Mouse (Mus musculus) intestine, postnatal 0 days (tissue): ENCODE measurements around the gene Cyp2ab1. TPM values are rescaled to one million over a fixed set of nuclear protein-coding genes. Genes with fewer than 3 reads are reported as not detected.
A peak's percentile ranks its signal among the peaks of the same experiment; 100 is the strongest.

ENCODE experiments used
- ATAC-seq: fragments of 200-750 bp; cut with Nextera tagmentation; 2 replicates; pipeline ENCODE4 v1.8.0; 2017; ENCODE audit warnings: mild to moderate bottlenecking, moderate TSS enrichment, moderate library complexity
- H3K27ac ChIP-seq: fragments of 300-500 bp; sonication (generic); 2 replicates; pipeline ENCODE4 v1.5.1; 2014; ENCODE audit warnings: mild to moderate bottlenecking, low read depth, low read length, moderate library complexity
- H3K27me3 ChIP-seq: fragments of 300-500 bp; sonication (generic); replicated peaks from 2 replicates; pipeline ENCODE4 v1.6.1; 2014; ENCODE audit warnings: low read length, mixed read lengths; ENCODE audit not compliant: control insufficient read depth, insufficient read depth
- H3K36me3 ChIP-seq: fragments of 300-500 bp; sonication (generic); 2 replicates; pipeline ENCODE4 v1.6.1; 2014; ENCODE audit warnings: mild to moderate bottlenecking, moderate library complexity; ENCODE audit not compliant: control insufficient read depth, insufficient read depth
- H3K4me1 ChIP-seq: fragments of 300-500 bp; sonication (generic); replicated peaks from 2 replicates; pipeline ENCODE4 v1.6.1; 2014; ENCODE audit warnings: antibody characterized with exemption, low read length, mixed read lengths; ENCODE audit not compliant: control insufficient read depth, insufficient read depth
- H3K4me2 ChIP-seq: fragments of 300-500 bp; sonication (generic); replicated peaks from 2 replicates; pipeline ENCODE4 v1.6.1; 2014; ENCODE audit warnings: low read depth, mild to moderate bottlenecking, moderate library complexity
- H3K4me3 ChIP-seq: fragments of 300-500 bp; sonication (generic); 2 replicates; pipeline ENCODE4 v1.5.1; 2014; ENCODE audit warnings: low read depth, low read length
- H3K9ac ChIP-seq: fragments of 300-500 bp; sonication (generic); 2 replicates; pipeline ENCODE4 v1.6.1; 2014; ENCODE audit warnings: mild to moderate bottlenecking, low read depth, low read length
- H3K9me3 ChIP-seq: fragments of 300-500 bp; sonication (generic); 2 replicates; pipeline ENCODE4 v1.6.1; 2016; ENCODE audit warnings: mixed run types; ENCODE audit not compliant: control insufficient read depth
- CTCF ChIP-seq: sonication (generic); IDR thresholded peaks from 2 replicates; pipeline ENCODE4 v1.5.1; 2016; ENCODE audit warnings: low read depth, mild to moderate bottlenecking, control low read depth, antibody characterized with exemption, moderate library complexity
- WGBS: fragments of 180-500 bp; shearing (Covaris S2); extraction: QIAGEN DNeasy Blood & Tissue Kit; methylation state at CpG from one replicate; pipeline ENCODE4 v1.1.7; 2014; 5-methylcytosine and 5-hydroxymethylcytosine counted together
- polyA plus RNA-seq: library from polyadenylated mRNA; unstranded; fragments of >200 nt; fragmentation: Nextera tagmentation; extraction: Ambion mirVana; gene quantifications from 2 replicates; pipeline ENCODE4 v1.2.1, GENCODE M21; 2015

Cyp2ab1 gene
- polyA plus RNA-seq, 1 experiment from 2014 or later: not detected

DNA sequence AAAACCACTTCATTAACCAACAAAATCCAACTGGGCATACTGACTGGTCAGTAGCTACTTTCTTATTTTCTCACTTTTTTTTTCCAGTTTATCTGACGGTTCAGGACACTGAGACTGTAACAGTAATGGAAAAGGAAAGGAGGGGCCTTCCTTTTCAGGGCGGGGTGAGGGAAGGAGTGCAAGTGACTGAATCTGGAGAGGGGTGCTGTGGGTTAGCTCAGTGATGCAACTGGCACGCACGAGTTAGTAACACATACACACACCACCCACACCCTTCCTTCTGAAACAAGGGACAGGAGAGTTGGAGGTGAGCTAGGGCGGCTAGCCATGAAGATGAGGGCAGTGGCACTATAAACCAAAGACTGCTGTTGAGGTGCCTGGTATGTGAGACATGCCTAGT lies 1.3 kb downstream of the Cyp2ab1 start:
- Histone ChIP-seq H3K27me3 (no peaks in the 10 kb centered on the region), H3K9ac (no peak overlapping the region), H3K27ac (no peak overlapping the region), H3K36me3 (no peaks in the 10 kb centered on the region), H3K4me1 (no peaks in the 10 kb centered on the region), H3K4me2 (no peak overlapping the region), H3K4me3 (no peak overlapping the region), H3K9me3 (no peaks in the 10 kb centered on the region)
- ATAC-seq: no peak
- TF ChIP-seq CTCF: no peak
- 56% methylated on average over 5 of the region's 5 CpGs for WGBS

DNA sequence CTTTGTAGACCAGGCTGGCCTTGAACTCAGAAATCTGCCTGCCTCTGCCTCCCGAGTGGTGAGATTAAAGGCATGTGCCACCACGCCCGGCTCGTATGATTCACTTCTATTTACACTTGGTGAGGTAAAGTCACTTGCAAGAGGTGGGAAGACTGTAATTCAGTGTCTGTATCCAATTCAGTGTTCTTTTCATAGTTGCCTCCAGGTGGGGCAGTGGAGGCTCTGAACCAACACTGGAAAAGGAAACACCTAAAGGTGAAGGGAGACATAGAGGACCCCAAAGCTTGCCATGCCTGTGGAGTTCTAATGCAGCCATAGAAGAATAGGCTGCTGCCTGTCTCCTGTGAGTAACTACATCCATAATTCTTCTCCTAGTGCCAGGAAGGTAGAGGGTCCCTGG lies 2.9 kb downstream of the Cyp2ab1 start:
- no peak overlapping the region for H3K4me2 ChIP-seq
- WGBS: 73% methylated on average over 4 of the region's 4 CpGs
- H3K4me3 ChIP-seq: no peak overlapping the region
- H3K9me3 ChIP-seq: no peaks in the 10 kb centered on the region
- H3K4me1 ChIP-seq: no peaks in the 10 kb centered on the region
- TF ChIP-seq CTCF: peak; percentile 53
- H3K27ac ChIP-seq: no peak overlapping the region
- no peak overlapping the region for H3K9ac ChIP-seq
- ATAC-seq: no peak
- no peaks in the 10 kb centered on the region for H3K36me3 ChIP-seq
- no peaks in the 10 kb centered on the region for H3K27me3 ChIP-seq

DNA sequence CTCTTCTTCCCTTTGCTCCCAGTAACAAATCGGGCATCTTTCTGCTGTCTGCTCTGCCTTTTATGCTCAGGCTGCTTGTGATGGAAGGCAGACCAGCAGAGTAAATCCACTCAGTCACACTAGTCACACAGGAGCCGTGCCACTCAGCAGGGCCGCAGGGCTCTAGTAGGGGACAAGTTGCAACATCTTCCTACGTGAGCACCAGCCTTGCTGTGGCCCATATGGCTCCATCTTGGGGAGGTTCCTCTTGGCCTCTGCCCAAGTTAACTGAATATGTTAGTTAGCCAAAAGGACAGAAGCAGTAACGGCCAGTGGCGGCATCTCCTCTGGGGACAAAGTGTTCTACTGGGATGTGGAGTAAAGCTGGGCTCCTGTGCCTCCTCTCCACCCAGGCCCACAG lies 8.4 kb downstream of the Cyp2ab1 start:
- H3K4me2 ChIP-seq: no peak overlapping the region
- H3K27ac ChIP-seq: no peak overlapping the region
- H3K36me3 ChIP-seq: no peaks in the 10 kb centered on the region
- TF ChIP-seq CTCF: no peak
- no peaks in the 10 kb centered on the region for H3K27me3 ChIP-seq
- no peak overlapping the region for H3K9ac ChIP-seq
- H3K4me1 ChIP-seq: no peaks in the 10 kb centered on the region
- H3K9me3 ChIP-seq: no peaks in the 10 kb centered on the region
- H3K4me3 ChIP-seq: no peak overlapping the region
- ATAC-seq: no peak
- 71% methylated on average over 6 of the region's 6 CpGs for WGBS

- Histone ChIP-seq H3K4me2 (no peak overlapping the region), H3K27me3 (no peaks in the 10 kb centered on the region), H3K27ac (no peak overlapping the region), H3K9me3 (no peaks in the 10 kb centered on the region), H3K4me1 (no peaks in the 10 kb centered on the region), H3K9ac (no peak overlapping the region), H3K36me3 (no peaks in the 10 kb centered on the region), H3K4me3 (no peak overlapping the region)
- 78% methylated on average over 4 of the region's 4 CpGs for WGBS
- no peak for ATAC-seq
- TF ChIP-seq CTCF: no peak
Measured at GRCm38 (mm10) chr16:20315266-20315665, 9.9 kb downstream of the Cyp2ab1 start.

DNA sequence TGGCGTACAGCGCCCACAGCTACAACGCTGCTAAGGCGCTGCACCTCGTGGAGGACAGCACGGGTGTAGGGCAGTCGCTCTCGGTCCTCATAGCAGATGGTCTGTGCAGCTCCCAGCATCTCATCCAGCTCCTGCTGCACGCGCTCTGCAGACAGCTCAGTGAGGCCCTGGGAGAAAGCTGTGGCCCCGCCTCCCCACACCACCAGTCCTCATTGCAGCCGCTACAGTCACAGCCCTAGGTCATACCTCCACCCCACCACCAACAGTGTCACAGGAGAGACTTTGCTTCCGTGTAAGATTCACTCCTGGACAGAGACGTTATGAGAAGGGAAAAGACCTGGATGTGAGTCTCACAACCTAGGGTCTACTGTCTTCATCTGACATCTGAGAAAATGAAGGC lies 12.9 kb downstream of the Cyp2ab1 start:
- H3K4me3 ChIP-seq: no peak overlapping the region
- H3K9me3 ChIP-seq: no peaks in the 10 kb centered on the region
- no peak overlapping the region for H3K27ac ChIP-seq
- no peak for TF ChIP-seq CTCF
- no peak overlapping the region for H3K4me2 ChIP-seq
- H3K27me3 ChIP-seq: no peaks in the 10 kb centered on the region
- H3K9ac ChIP-seq: no peak overlapping the region
- ATAC-seq: no peak
- no peaks in the 10 kb centered on the region for H3K4me1 ChIP-seq
- WGBS: 53% methylated on average over 14 of the region's 14 CpGs
- no peaks in the 10 kb centered on the region for H3K36me3 ChIP-seq

GRCm38 (mm10) chr16:20301770-20302649 lies 23.2 kb downstream of the Cyp2ab1 start, which contains the start of gene Parl:
Parl (minus strand) TSS chr16:20302387.
- Histone ChIP-seq H3K4me1 (peaks cover 10% of the 10 kb centered on the region), H3K27ac (peak within 1 kb of the TSS; percentile 80), H3K9ac (peak within 1 kb of the TSS; percentile 76), H3K9me3 (no peaks in the 10 kb centered on the region), H3K4me2 (peak within 1 kb of the TSS; percentile 65), H3K36me3 (peaks cover 7% of the 10 kb centered on the region), H3K4me3 (peak within 1 kb of the TSS; percentile 88), H3K27me3 (no peaks in the 10 kb centered on the region)
- peak; percentile 90 for ATAC-seq
- under 1% methylated on average over 49 of the region's 52 CpGs for WGBS
- TF ChIP-seq CTCF: peak; percentile 97
